Mouse (Mus musculus) heart, postnatal 14 days (tissue): ENCODE data around the gene Zfp277. TPM values are rescaled to one million over a fixed set of nuclear protein-coding genes. Genes with fewer than 3 reads are reported as not detected.

Experiments
- DNase-seq, 2 experiments: peaks; one replicate each; pipeline ENCODE4 v3.0.0; 2021 to 2022
- intact Hi-C: fragments of 180-260 bp; cut with DNase I; formaldehyde crosslinking; loops from one replicate; pipeline ENCODE4 v1.15.1; 2025
- total RNA-seq, 2 experiments: library from RNA; stranded (reverse); gene quantifications; 2 replicates each; pipeline ENCODE4 v1.2.3; 2021

Gene Zfp277
- total RNA-seq, 2 experiments from 2014 or later, result 11.7 to 12.6 TPM

DNA sequence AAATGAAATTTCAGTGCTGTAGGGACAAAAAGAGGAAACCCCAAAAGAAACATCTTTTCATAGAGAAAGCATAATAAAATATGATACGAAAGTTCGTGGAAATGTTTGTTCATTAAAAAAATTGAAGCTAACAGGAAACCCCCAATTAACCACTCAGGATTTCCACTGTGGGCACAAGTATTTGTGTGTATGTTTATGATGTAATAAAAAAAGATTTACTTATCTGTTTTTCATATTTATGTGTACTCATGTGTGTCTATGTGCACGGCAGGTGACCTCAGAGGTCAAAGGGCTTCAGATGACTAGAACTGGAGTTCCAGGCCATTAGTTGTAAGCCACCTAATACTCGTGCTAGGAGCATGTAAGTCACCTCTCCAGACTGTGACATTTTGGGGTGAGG lies 173.0 kb downstream of the Zfp277 start:
- intact Hi-C loops, result no loop called here

DNA sequence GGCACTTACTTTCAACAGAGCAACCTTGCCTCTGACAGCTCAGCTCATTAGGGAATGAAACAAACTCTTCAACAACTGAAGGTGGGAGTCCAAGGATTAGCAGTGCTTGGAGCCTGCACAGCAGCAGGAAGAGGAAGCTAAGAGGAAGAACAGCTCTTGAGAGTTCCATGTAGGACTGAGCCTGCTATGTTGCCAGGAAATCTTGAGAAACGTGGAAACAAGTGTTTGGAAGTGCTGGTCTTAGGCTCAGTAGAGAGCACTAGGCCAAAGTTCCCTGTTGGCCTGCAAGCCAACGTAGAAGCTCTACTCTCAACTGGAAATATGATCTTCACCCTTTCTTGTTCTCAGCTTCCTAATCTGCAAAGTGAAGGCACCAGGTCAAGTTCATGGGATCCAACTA lies 177.4 kb downstream of the Zfp277 start:
- intact Hi-C loops, result no loop called here
- DNase-seq, result no peak

More for the DNA sequence above, 173.0 kb downstream of the Zfp277 start:
- no peak for DNase-seq

Other genes with a start within 250 kb of the Zfp277 start
- 10 to 100 TPM; 21.6 to 24.4 TPM for gene Lsmem1, start 246.4 kb downstream of the Zfp277 start, total RNA-seq
- 100 to 1,000 TPM in 1 of 2 experiments, 10 to 100 TPM in 1; 99.6 to 111 TPM for gene Ifrd1, start 197.4 kb downstream of the Zfp277 start, total RNA-seq
- gene Dock4, start 50 bp upstream of the Zfp277 start, total RNA-seq, result 10 to 100 TPM; 16.4 to 17.2 TPM